Mouse (Mus musculus): Measurements from ENCODE around the gene Dock4. TPM values are rescaled to one million over a fixed set of nuclear protein-coding genes. Genes with fewer than 3 reads are reported as not detected.

The Dock4 gene
- polyA plus RNA-seq, 1 experiment, result 2.6 TPM

GRCm38 (mm10) chr12:40497806-40498205 is 52.1 kb downstream of the Dock4 start:
- no peak for TF ChIP-seq CTCF (IDR thresholded peaks at IDR 0.05; ENCODE audit: control insufficient read depth, insufficient read depth, low read length)
- no peak for TF ChIP-seq POLR2A (IDR thresholded peaks at IDR 0.05; ENCODE audit: borderline replicate concordance, control insufficient read depth, low read depth, low read length)
- Histone ChIP-seq H3K4me3 (replicated peaks; ENCODE audit: control insufficient read depth, low read depth, low read length) (no peak overlapping the region), H3K4me1 (ENCODE audit: control insufficient read depth, insufficient read depth, low read length) (no peaks in the 10 kb centered on the region), H3K27ac (ENCODE audit: control insufficient read depth, insufficient read depth, low read depth, low read length, poor library complexity) (no peak overlapping the region)
- WGBS, result 75% methylated on average over 5 of the region's 5 CpGs

DNA sequence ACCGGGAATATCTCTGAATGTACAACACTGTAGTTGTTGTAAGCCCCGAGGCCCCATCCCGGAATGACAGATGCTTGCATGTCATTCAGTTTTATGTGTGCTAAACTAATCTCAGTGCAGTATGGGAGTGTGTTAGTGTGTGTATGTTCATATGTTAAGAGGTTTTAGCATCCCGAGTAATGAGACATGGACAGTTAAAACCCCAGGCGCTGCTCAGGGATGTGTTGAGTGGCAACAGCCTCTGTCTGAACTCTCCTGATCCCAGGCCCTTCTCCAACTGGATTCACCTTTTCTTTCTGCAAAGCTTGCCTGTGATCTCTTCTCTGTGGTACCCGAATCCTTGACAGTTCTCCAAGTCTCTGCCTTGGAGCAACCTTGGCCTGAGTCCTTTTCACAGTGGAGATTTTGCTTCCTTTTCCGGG is 52.5 kb downstream of the Dock4 start:
- no peak overlapping the region for H3K4me3 ChIP-seq (replicated peaks; ENCODE audit: control insufficient read depth, low read depth, low read length)
- H3K27ac ChIP-seq (ENCODE audit: control insufficient read depth, insufficient read depth, low read depth, low read length, poor library complexity), result no peak overlapping the region
- 81% methylated on average over 7 of the region's 7 CpGs for WGBS
- TF ChIP-seq CTCF (IDR thresholded peaks at IDR 0.05; ENCODE audit: control insufficient read depth, insufficient read depth, low read length) (no peak), POLR2A (IDR thresholded peaks at IDR 0.05; ENCODE audit: borderline replicate concordance, control insufficient read depth, low read depth, low read length) (no peak)
- no peaks in the 10 kb centered on the region for H3K4me1 ChIP-seq (ENCODE audit: control insufficient read depth, insufficient read depth, low read length)

DNA sequence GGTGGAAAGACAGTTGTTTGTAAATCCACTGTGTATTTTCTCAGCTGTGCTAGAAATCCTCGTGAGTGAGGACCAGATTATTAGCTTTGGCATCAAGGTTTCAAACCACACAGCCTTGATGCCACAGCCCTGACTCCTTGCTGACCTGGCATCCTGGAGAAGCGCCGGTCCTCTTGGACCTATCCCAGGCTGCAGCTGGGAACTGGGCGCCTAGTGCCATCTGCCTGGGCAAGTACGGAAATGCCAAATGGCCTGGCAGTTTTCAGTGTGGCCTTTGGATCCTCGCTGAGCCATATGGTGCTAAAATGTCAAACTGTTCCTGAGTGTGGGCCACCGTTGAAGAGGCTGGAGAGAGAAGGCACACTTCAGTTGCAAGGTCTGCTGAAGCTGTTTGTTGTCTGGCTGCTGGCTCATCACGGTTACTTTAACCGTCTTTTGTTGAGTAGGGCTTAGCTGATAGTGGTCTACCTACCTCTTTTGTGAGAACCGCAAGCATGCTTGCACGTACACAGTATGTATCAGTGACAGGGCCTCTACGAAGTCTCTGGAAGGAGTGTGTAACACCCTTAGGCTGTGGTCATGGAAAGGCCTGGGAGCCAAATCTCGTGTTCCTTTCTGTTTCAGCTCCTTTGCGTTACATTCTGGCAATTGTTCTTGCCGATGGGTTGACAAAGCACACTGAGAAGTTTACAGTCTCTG is 53.3 kb downstream of the Dock4 start:
- Histone ChIP-seq H3K27ac (ENCODE audit: control insufficient read depth, insufficient read depth, low read depth, low read length, poor library complexity) (no peak overlapping the region), H3K4me3 (replicated peaks; ENCODE audit: control insufficient read depth, low read depth, low read length) (no peak overlapping the region), H3K4me1 (ENCODE audit: control insufficient read depth, insufficient read depth, low read length) (no peaks in the 10 kb centered on the region)
- TF ChIP-seq POLR2A (IDR thresholded peaks at IDR 0.05; ENCODE audit: borderline replicate concordance, control insufficient read depth, low read depth, low read length) (no peak), CTCF (IDR thresholded peaks at IDR 0.05; ENCODE audit: control insufficient read depth, insufficient read depth, low read length) (no peak)
- WGBS, result 81% methylated on average over 15 of the region's 15 CpGs

DNA sequence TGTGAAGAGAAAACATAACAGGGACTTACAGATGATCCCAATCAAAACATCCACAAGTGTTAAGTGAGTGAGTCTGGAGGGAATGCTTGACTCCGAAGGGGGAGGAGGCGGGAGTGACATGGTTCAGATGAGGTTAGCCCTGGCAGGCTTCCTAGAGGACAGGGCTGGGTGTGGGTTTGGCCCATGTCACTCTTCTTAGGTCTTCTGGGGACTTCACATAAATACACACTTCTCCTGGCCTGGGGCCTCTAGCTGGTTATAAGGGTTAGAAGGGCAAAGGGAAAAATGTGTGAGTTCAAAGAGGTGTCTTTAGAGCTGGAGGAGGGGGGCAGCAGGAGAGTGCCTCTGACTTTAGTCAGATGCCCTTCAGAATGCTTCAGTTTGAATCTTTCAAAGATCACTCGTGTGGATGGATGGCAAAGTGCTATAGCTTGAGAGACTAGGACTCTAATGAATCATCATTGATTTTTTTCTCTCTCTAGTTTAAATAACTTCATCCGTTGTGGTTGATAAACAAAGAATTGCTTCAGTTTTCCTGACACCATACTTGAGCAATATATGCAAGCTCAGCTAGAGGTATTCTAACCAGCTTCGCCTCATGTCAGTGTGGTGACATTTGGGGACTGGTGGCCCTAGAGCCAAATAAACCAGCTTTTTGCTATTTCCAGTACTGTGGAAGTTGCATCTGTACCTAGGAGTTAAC is 54.0 kb downstream of the Dock4 start:
- 69% methylated on average over 5 of the region's 5 CpGs for WGBS
- no peak overlapping the region for H3K4me3 ChIP-seq (replicated peaks; ENCODE audit: control insufficient read depth, low read depth, low read length)
- H3K27ac ChIP-seq (ENCODE audit: control insufficient read depth, insufficient read depth, low read depth, low read length, poor library complexity), result no peak overlapping the region
- TF ChIP-seq POLR2A (IDR thresholded peaks at IDR 0.05; ENCODE audit: borderline replicate concordance, control insufficient read depth, low read depth, low read length) (no peak), CTCF (IDR thresholded peaks at IDR 0.05; ENCODE audit: control insufficient read depth, insufficient read depth, low read length) (no peak)
- H3K4me1 ChIP-seq (ENCODE audit: control insufficient read depth, insufficient read depth, low read length), result no peaks in the 10 kb centered on the region

DNA sequence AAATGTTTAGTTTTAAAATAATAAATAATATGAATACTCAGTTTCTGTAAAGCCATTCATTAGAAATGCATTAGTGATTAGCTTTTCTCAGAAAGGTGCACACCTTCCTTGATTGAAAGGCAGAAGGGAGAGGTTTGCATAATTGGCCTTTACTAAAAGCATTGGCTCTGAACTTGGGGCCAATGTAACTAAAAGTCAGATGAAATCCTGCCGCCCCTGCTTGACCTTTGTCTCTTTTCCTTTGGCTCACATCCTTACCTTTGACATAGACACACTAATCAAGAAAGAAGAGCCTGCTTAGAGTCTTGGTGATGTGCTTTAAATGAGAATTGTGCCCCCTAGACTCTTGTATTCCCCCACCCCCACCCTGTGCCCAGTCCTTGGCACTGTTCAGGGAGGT is 55.4 kb downstream of the Dock4 start:
- Histone ChIP-seq H3K4me1 (ENCODE audit: control insufficient read depth, insufficient read depth, low read length) (no peaks in the 10 kb centered on the region), H3K4me3 (replicated peaks; ENCODE audit: control insufficient read depth, low read depth, low read length) (no peak overlapping the region), H3K27ac (ENCODE audit: control insufficient read depth, insufficient read depth, low read depth, low read length, poor library complexity) (no peak overlapping the region)
- TF ChIP-seq POLR2A (IDR thresholded peaks at IDR 0.05; ENCODE audit: borderline replicate concordance, control insufficient read depth, low read depth, low read length), result no peak
- no peak for TF ChIP-seq CTCF (IDR thresholded peaks at IDR 0.05; ENCODE audit: control insufficient read depth, insufficient read depth, low read length)
- WGBS, result 84% methylated on average over 1 of the region's 1 CpGs

DNA sequence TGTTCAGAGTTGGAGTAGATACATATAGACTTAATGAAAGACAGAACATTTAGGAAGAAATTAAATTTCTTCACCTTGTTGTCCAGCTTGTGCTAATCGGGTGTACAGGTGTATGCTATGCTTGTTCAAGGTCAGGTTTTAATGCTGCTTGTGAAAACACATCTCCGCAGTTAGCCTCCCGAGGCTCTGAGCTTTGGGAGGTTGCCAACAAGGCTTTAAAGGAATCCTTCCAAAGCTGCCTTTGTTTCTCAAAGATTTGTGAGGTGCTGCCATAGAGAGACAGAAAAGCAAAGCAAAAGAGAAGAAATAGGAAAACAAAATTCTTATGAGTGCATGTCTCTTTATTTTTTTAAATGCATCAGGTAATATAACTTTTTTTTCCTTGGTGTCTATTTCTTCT is 57.8 kb downstream of the Dock4 start:
- no peak overlapping the region for H3K27ac ChIP-seq (ENCODE audit: control insufficient read depth, insufficient read depth, low read depth, low read length, poor library complexity)
- H3K4me1 ChIP-seq (ENCODE audit: control insufficient read depth, insufficient read depth, low read length), result no peaks in the 10 kb centered on the region
- WGBS, result 79% methylated on average over 3 of the region's 3 CpGs
- H3K4me3 ChIP-seq (replicated peaks; ENCODE audit: control insufficient read depth, low read depth, low read length), result no peak overlapping the region
- no peak for TF ChIP-seq CTCF (IDR thresholded peaks at IDR 0.05; ENCODE audit: control insufficient read depth, insufficient read depth, low read length)
- no peak for TF ChIP-seq POLR2A (IDR thresholded peaks at IDR 0.05; ENCODE audit: borderline replicate concordance, control insufficient read depth, low read depth, low read length)

DNA sequence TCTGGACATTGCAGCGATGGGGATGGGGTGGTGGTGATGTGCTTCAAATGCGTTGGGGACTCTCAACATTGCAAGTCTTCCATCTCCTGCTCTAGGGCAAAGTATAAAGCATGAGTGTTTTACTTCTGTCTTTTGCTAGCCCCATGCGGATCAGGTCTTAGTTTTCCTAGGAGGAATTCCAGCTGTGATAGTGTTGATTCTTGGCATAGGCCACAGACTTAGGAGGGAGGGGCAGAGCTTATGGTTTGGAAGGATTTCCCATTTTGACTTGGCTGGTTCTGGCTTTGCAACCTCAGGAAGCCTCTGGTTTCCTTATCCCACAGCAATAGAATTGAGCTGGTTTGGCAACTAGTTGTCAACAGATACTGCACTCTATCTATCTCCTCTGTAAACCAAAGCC is 58.9 kb downstream of the Dock4 start:
- Histone ChIP-seq H3K4me3 (replicated peaks; ENCODE audit: control insufficient read depth, low read depth, low read length) (no peak overlapping the region), H3K4me1 (ENCODE audit: control insufficient read depth, insufficient read depth, low read length) (no peaks in the 10 kb centered on the region), H3K27ac (ENCODE audit: control insufficient read depth, insufficient read depth, low read depth, low read length, poor library complexity) (no peak overlapping the region)
- WGBS, result 83% methylated on average over 3 of the region's 3 CpGs
- no peak for TF ChIP-seq CTCF (IDR thresholded peaks at IDR 0.05; ENCODE audit: control insufficient read depth, insufficient read depth, low read length)
- TF ChIP-seq POLR2A (IDR thresholded peaks at IDR 0.05; ENCODE audit: borderline replicate concordance, control insufficient read depth, low read depth, low read length), result no peak

DNA sequence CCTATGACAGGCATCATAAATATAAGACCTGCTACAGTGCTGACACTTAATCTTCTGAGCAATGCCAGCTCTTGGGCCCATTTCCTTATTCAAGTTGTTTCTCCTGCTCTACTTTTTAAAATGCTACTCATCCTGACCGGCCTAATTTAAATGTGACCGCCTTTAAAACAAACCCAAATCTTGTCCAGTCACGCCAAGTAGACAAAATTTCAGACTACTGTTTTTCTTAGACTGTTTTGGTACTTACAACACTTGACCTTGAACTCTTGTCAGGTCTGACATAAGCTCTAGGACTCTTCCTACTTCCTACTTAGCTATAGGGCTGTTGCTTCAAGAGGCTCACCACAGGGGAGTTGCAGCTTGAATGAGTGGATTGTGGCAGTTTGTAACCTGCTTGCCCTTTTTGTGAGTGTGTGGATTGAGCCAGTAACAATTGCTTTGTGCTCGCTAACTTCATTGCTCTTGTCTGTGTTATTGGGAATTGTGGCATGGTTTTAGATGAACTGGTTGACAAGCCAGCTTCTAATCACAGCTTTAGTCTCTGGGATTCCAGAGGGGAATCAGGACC is 62.2 kb downstream of the Dock4 start:
- 82% methylated on average over 4 of the region's 4 CpGs for WGBS
- H3K4me3 ChIP-seq (replicated peaks; ENCODE audit: control insufficient read depth, low read depth, low read length), result no peak overlapping the region
- H3K27ac ChIP-seq (ENCODE audit: control insufficient read depth, insufficient read depth, low read depth, low read length, poor library complexity), result no peak overlapping the region
- TF ChIP-seq POLR2A (IDR thresholded peaks at IDR 0.05; ENCODE audit: borderline replicate concordance, control insufficient read depth, low read depth, low read length), result no peak
- TF ChIP-seq CTCF (IDR thresholded peaks at IDR 0.05; ENCODE audit: control insufficient read depth, insufficient read depth, low read length), result no peak
- H3K4me1 ChIP-seq (ENCODE audit: control insufficient read depth, insufficient read depth, low read length), result no peaks in the 10 kb centered on the region

Measured in bone marrow, adult 2 months (tissue).